Comparison of ENCODE assay signal across 28 mouse cellular contexts in the genomic region with DNA sequence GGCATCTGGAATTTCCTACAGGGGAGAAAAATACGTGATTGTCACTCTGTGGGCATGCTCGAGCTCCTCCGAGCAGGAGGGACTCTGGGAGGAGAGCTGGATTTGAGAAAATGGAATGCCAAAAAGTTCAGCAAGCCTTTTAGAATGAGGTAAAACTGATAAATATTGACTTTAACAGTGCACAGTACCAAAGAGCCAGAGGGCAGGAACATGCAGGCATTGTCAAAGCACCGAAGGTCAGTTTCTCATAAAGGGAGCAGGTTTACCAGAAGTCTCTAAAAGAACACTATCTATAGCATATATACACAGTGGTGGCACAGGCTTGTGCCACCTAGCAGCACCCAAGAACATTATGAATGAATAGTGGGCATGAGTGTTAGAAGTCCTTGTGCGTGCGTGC. TPM values are rescaled to one million over a fixed set of nuclear protein-coding genes. Genes with fewer than 3 reads are reported as not detected.
DNase-seq lines count a peak whose midpoint lies in the region; ATAC-seq and TF ChIP-seq lines count a peak whose summit lies in the region.
"Had no signal": no experiment of that assay in that cellular context is flagged by ENCODE, and none has a peak within 500 bp of the region (broad histone marks: within the 10 kb centered on the region; RNA-seq: fewer than 3 reads in every experiment).

No protein-coding gene starts in this region.

- peak; percentile 63 for DNase-seq in liver, adult 2 months (ENCODE audit: extremely low read depth, low read depth, low spot score)
- DNase-seq in liver, embryonic 11.5 days (ENCODE audit: low spot score): no peak
- no peak for DNase-seq in liver, postnatal 0 days
- DNase-seq: adrenal gland, adult 2 months; adrenal gland, postnatal 10 days; adrenal gland, postnatal 25 days; B cell, adult 2 months; cerebellum, adult 11-12 months; cerebellum, adult 2 months; cerebellum, adult 9-10 months; cerebellum, postnatal 10 days; cerebellum, postnatal 25 days; forebrain, postnatal 0 days had no signal

- peaks cover 6% of the 10 kb centered on the region for H3K4me1 ChIP-seq in liver, adult 2 months (ENCODE audit: control insufficient read depth, insufficient read depth, low read length)
- no peaks in the 10 kb centered on the region for H3K4me1 ChIP-seq in liver, embryonic 11.5 days (replicated peaks; ENCODE audit: control insufficient read depth, insufficient read depth, low read length)
- H3K4me1 ChIP-seq in liver, embryonic 15.5 days (replicated peaks): 0 out of 2 replicates have a peak, but pooled peaks cover 3% of the 10 kb centered on the region
- H3K4me1 ChIP-seq in liver, embryonic 12.5 days: no peaks in the 10 kb centered on the region
- peaks cover 3% of the 10 kb centered on the region; the same call in 1 of the 2 replicates for H3K4me1 ChIP-seq in liver, postnatal 0 days (ENCODE audit: insufficient read depth)
- H3K4me1 ChIP-seq: embryonic facial prominence, embryonic 10.5 days; embryonic facial prominence, embryonic 12.5 days; forebrain, embryonic 13.5 days; forebrain, embryonic 15.5 days had no signal

- no peak for TF ChIP-seq EP300 in liver, postnatal 0 days (IDR thresholded peaks at IDR 0.05; ENCODE audit: low read depth)

- no peak overlapping the region for H3K4me3 ChIP-seq in liver, adult 2 months (ENCODE audit: insufficient read depth, low read depth, low read length)
- H3K4me3 ChIP-seq in liver, embryonic 11.5 days (ENCODE audit: low read depth, low read length): no peak overlapping the region
- no peak overlapping the region for H3K4me3 ChIP-seq in liver, embryonic 15.5 days (replicated peaks)
- no peak overlapping the region for H3K4me3 ChIP-seq in liver, embryonic 12.5 days
- H3K4me3 ChIP-seq in liver, postnatal 0 days (ENCODE audit: low read depth, low read length): no peak overlapping the region
- H3K4me3 ChIP-seq: embryonic facial prominence, embryonic 10.5 days; embryonic facial prominence, embryonic 12.5 days; forebrain, embryonic 13.5 days; forebrain, embryonic 15.5 days had no signal

- H3K9me3 ChIP-seq in liver, embryonic 11.5 days (ENCODE audit: control insufficient read depth, low read length): no peaks in the 10 kb centered on the region
- H3K9me3 ChIP-seq in liver, embryonic 15.5 days (replicated peaks): no peaks in the 10 kb centered on the region
- H3K9me3 ChIP-seq in liver, embryonic 12.5 days (replicated peaks): no peaks in the 10 kb centered on the region
- no peaks in the 10 kb centered on the region for H3K9me3 ChIP-seq in liver, postnatal 0 days (ENCODE audit: low read length)
- H3K9me3 ChIP-seq: embryonic facial prominence, embryonic 10.5 days; forebrain, embryonic 13.5 days; forebrain, embryonic 15.5 days; G1E had no signal

- H3K4me2 ChIP-seq in liver, embryonic 11.5 days: no peak overlapping the region
- H3K4me2 ChIP-seq in liver, embryonic 15.5 days: no peak overlapping the region
- no peak overlapping the region for H3K4me2 ChIP-seq in liver, embryonic 12.5 days
- H3K4me2 ChIP-seq in liver, postnatal 0 days (ENCODE audit: low read depth, low read length): no peak overlapping the region
- H3K4me2 ChIP-seq: embryonic facial prominence, embryonic 12.5 days; forebrain, embryonic 13.5 days; forebrain, embryonic 15.5 days had no signal

- H3K79me2 ChIP-seq in liver, adult 2 months (ENCODE audit: control insufficient read depth, insufficient read depth, low read length): no peaks in the 10 kb centered on the region

- no peak for TF ChIP-seq POLR2A in liver, adult 2 months (IDR thresholded peaks at IDR 0.05; ENCODE audit: extremely low read depth, insufficient read depth, low read length)

- no peak overlapping the region for H3K27ac ChIP-seq in liver, adult 2 months (replicated peaks; ENCODE audit: insufficient read depth, low read depth, low read length)
- no peak overlapping the region for H3K27ac ChIP-seq in liver, embryonic 11.5 days (ENCODE audit: low read depth, low read length)
- 0 out of 2 replicates have a peak overlapping the region, but pooled peaks have one; percentile 10 for H3K27ac ChIP-seq in liver, embryonic 15.5 days (replicated peaks)
- H3K27ac ChIP-seq in liver, embryonic 12.5 days: no peak overlapping the region
- H3K27ac ChIP-seq in liver, postnatal 0 days (ENCODE audit: low read depth): peak overlapping the region; percentile 11; the same call in 1 of the 2 replicates
- H3K27ac ChIP-seq: embryonic facial prominence, embryonic 10.5 days; embryonic facial prominence, embryonic 12.5 days; forebrain, embryonic 13.5 days; forebrain, embryonic 15.5 days had no signal

- no peak for ATAC-seq in liver, embryonic 11.5 days (replicated peaks; ENCODE audit: low FRiP score)
- ATAC-seq in liver, embryonic 15.5 days (ENCODE audit: insufficient read depth): peak; percentile 44
- no peak for ATAC-seq in liver, embryonic 12.5 days
- ATAC-seq in liver, postnatal 0 days: peak; percentile 71
- ATAC-seq in activated CD4-positive, CD25-positive, alpha-beta regulatory T cell, adult 4 months: no peak
- ATAC-seq: CD4-positive, CD25-positive, alpha-beta regulatory T cell, adult 4 months; forebrain, embryonic 13.5 days; forebrain, embryonic 15.5 days; forebrain, postnatal 0 days; Patski had no signal

- no peaks in the 10 kb centered on the region for H3K36me3 ChIP-seq in liver, adult 2 months (ENCODE audit: control insufficient read depth, insufficient read depth, low read length)
- no peaks in the 10 kb centered on the region for H3K36me3 ChIP-seq in liver, embryonic 11.5 days (ENCODE audit: control insufficient read depth, insufficient read depth, low read length)
- peaks cover 8% of the 10 kb centered on the region; the same call in 1 of the 2 replicates for H3K36me3 ChIP-seq in liver, embryonic 15.5 days (replicated peaks)
- no peaks in the 10 kb centered on the region for H3K36me3 ChIP-seq in liver, embryonic 12.5 days
- H3K36me3 ChIP-seq in liver, postnatal 0 days (replicated peaks; ENCODE audit: insufficient read depth, low read length): no peaks in the 10 kb centered on the region
- H3K36me3 ChIP-seq: embryonic facial prominence, embryonic 10.5 days; embryonic facial prominence, embryonic 12.5 days; forebrain, embryonic 15.5 days; G1E had no signal

- H3K27me3 ChIP-seq in liver, adult 2 months (ENCODE audit: control insufficient read depth, insufficient read depth, low read length): 0 out of 2 replicates have a peak, but pooled peaks cover 4% of the 10 kb centered on the region
- H3K27me3 ChIP-seq in liver, embryonic 11.5 days (replicated peaks; ENCODE audit: control insufficient read depth, insufficient read depth, low read length): 0 out of 2 replicates have a peak, but pooled peaks cover 3% of the 10 kb centered on the region
- no peaks in the 10 kb centered on the region; the same call in 1 of the 2 replicates for H3K27me3 ChIP-seq in liver, embryonic 15.5 days
- H3K27me3 ChIP-seq in liver, embryonic 12.5 days (replicated peaks): 0 out of 2 replicates have a peak, but pooled peaks cover 11% of the 10 kb centered on the region
- no peaks in the 10 kb centered on the region for H3K27me3 ChIP-seq in liver, postnatal 0 days (ENCODE audit: insufficient read depth, low read length)
- H3K27me3 ChIP-seq: embryonic facial prominence, embryonic 12.5 days; forebrain, embryonic 13.5 days; forebrain, embryonic 15.5 days had no signal

- WGBS in liver, adult 2 months: 53% methylated on average over 6 of the region's 6 CpGs
- WGBS in liver, embryonic 11.5 days: 84% methylated on average over 6 of the region's 6 CpGs
- 76% methylated on average over 6 of the region's 6 CpGs for WGBS in liver, embryonic 15.5 days (ENCODE audit: insufficient replicate concordance)
- 77% methylated on average over 6 of the region's 6 CpGs for WGBS in liver, embryonic 12.5 days (ENCODE audit: insufficient replicate concordance)
- 67% methylated on average over 6 of the region's 6 CpGs for WGBS in liver, postnatal 0 days (ENCODE audit: insufficient replicate concordance)

- no peak overlapping the region for H3K9ac ChIP-seq in liver, adult 2 months (ENCODE audit: low read depth, low read length)
- H3K9ac ChIP-seq in liver, embryonic 11.5 days (ENCODE audit: low read depth, low read length): no peak overlapping the region
- no peak overlapping the region for H3K9ac ChIP-seq in liver, embryonic 15.5 days
- no peak overlapping the region for H3K9ac ChIP-seq in liver, embryonic 12.5 days
- 0 out of 2 replicates have a peak overlapping the region, but pooled peaks have one; percentile 11 for H3K9ac ChIP-seq in liver, postnatal 0 days (replicated peaks)
- H3K9ac ChIP-seq: embryonic facial prominence, embryonic 12.5 days; forebrain, embryonic 13.5 days; forebrain, embryonic 15.5 days; forebrain, postnatal 0 days had no signal

- no peak for TF ChIP-seq CTCF in liver, adult 2 months (IDR thresholded peaks at IDR 0.05; ENCODE audit: low read depth, low read length)
- no peak for TF ChIP-seq CTCF in liver, postnatal 0 days (IDR thresholded peaks at IDR 0.05; ENCODE audit: low read depth)

RNA-seq across cellular contexts. Expression of a gene that starts 16.0 kb away (rescaled TPM):
- total RNA-seq in liver, adult 2 months (2014; rRNA removed): 0.54 TPM in 1 of 2 replicates, not detected in the other
- polyA plus RNA-seq in liver, adult 2 months (2012; rRNA removed): not detected in 2 replicates
- polyA plus RNA-seq in liver, embryonic 11.5 days (2014; fragmentation: Nextera tagmentation; extraction: Ambion mirVana): 5.5 and 5.8 TPM in 2 replicates
- 27.3 and 33.2 TPM in 2 replicates for polyA plus RNA-seq in liver, embryonic 15.5 days (2015; fragmentation: Nextera tagmentation; extraction: Ambion mirVana)
- 6.3 and 6.9 TPM in 2 replicates for polyA plus RNA-seq in liver, embryonic 12.5 days (2016; fragmentation: Nextera tagmentation; extraction: Ambion mirVana)
- polyA plus RNA-seq in liver, postnatal 0 days (2015; fragmentation: Nextera tagmentation; extraction: Ambion mirVana): 5.7 and 6.7 TPM in 2 replicates
- under 1 TPM in 1 of 2 experiments, not detected in 1; 0.37 TPM for polyA plus RNA-seq in activated CD4-positive, CD25-positive, alpha-beta regulatory T cell, adult 4 months (2017; shearing (Covaris generic))
- polyA plus RNA-seq: CD4-positive, CD25-positive, alpha-beta regulatory T cell, adult 4 months; forebrain, embryonic 11.5 days; forebrain, embryonic 15.5 days; G1E had no signal

RNA-seq across cellular contexts. Expression of a gene that starts 17.4 kb away (rescaled TPM):
- not detected in 2 replicates for total RNA-seq in liver, adult 2 months (2014; rRNA removed)
- 0.05 TPM in 1 of 2 replicates, not detected in the other for polyA plus RNA-seq in liver, adult 2 months (2012; rRNA removed)
- polyA plus RNA-seq in liver, embryonic 11.5 days (2014; fragmentation: Nextera tagmentation; extraction: Ambion mirVana): not detected in 2 replicates
- polyA plus RNA-seq in liver, embryonic 15.5 days (2015; fragmentation: Nextera tagmentation; extraction: Ambion mirVana): not detected in 2 replicates
- not detected in 2 replicates for polyA plus RNA-seq in liver, embryonic 12.5 days (2016; fragmentation: Nextera tagmentation; extraction: Ambion mirVana)
- not detected in 2 replicates for polyA plus RNA-seq in liver, postnatal 0 days (2015; fragmentation: Nextera tagmentation; extraction: Ambion mirVana)
- 1 to 10 TPM in 1 of 2 experiments, under 1 TPM in 1; 0.36 to 1.2 TPM for polyA plus RNA-seq in activated CD4-positive, CD25-positive, alpha-beta regulatory T cell, adult 4 months (2017; shearing (Covaris generic))
- total RNA-seq: adrenal gland, adult 2 months; adrenal gland, postnatal 10 days; adrenal gland, postnatal 25 days; adrenal gland, postnatal 4 days; forebrain, postnatal 0 days had no signal
- polyA plus RNA-seq: brain, embryonic 14.5 days; cerebellum, adult 2 months; cortical plate, adult 2 months; embryonic facial prominence, embryonic 10.5 days; embryonic facial prominence, embryonic 12.5 days; embryonic facial prominence, embryonic 14.5 days; forebrain, embryonic 11.5 days; forebrain, embryonic 13.5 days; forebrain, embryonic 15.5 days; forebrain, postnatal 0 days; G1E; Patski had no signal

RNA-seq across cellular contexts. Expression of a gene that starts 35.2 kb away (rescaled TPM):
- 7.0 and 12.9 TPM in 2 replicates for total RNA-seq in liver, adult 2 months (2014; rRNA removed)
- polyA plus RNA-seq in liver, adult 2 months (2012; rRNA removed): 24.0 and 26.2 TPM in 2 replicates
- polyA plus RNA-seq in liver, embryonic 11.5 days (2014; fragmentation: Nextera tagmentation; extraction: Ambion mirVana): 2.0 and 2.9 TPM in 2 replicates
- 1.8 and 2.6 TPM in 2 replicates for polyA plus RNA-seq in liver, embryonic 15.5 days (2015; fragmentation: Nextera tagmentation; extraction: Ambion mirVana)
- polyA plus RNA-seq in liver, embryonic 12.5 days (2016; fragmentation: Nextera tagmentation; extraction: Ambion mirVana): 1.5 and 1.6 TPM in 2 replicates
- polyA plus RNA-seq in liver, postnatal 0 days (2015; fragmentation: Nextera tagmentation; extraction: Ambion mirVana): 1.0 and 1.7 TPM in 2 replicates
- polyA plus RNA-seq in activated CD4-positive, CD25-positive, alpha-beta regulatory T cell, adult 4 months (2017; shearing (Covaris generic)): 1 to 10 TPM; 2.3 to 2.5 TPM

Comparison
In these comparisons a context has a peak if more than half of its experiments do, and no peak if none do; other contexts are left out.
1. H3K27ac ChIP-seq: peak in liver, embryonic 15.5 days (single experiment) and liver, postnatal 0 days (single experiment); none in liver, adult 2 months (single experiment), liver, embryonic 11.5 days (single experiment) and liver, embryonic 12.5 days (single experiment).
2. ATAC-seq: peak in liver, embryonic 15.5 days (single experiment) and liver, postnatal 0 days (single experiment); none in liver, embryonic 11.5 days (single experiment), liver, embryonic 12.5 days (single experiment) and activated CD4-positive, CD25-positive, alpha-beta regulatory T cell, adult 4 months (single experiment).